Mouse (Mus musculus): ENCODE measurements around the gene Herpud1.

The Herpud1 gene

GRCm38 (mm10) chr8:94386214-94387026, at the start of gene Herpud1:
Gene Herpud1, plus strand, starts transcription at chr8:94386438.
- peak; percentile 95 for DNase-seq (ENCODE audit: low spot score)

GRCm38 (mm10) chr8:94337559-94337958, 48.7 kb upstream of the Herpud1 start:
- DNase-seq (ENCODE audit: low spot score) = no peak

GRCm38 (mm10) chr8:94340796-94341195, 45.4 kb upstream of the Herpud1 start:
- DNase-seq (ENCODE audit: low spot score) = no peak

- DNase-seq (ENCODE audit: low spot score) = no peak
Measured at GRCm38 (mm10) chr8:94342691-94343090, 43.5 kb upstream of the Herpud1 start.

- DNase-seq (ENCODE audit: low spot score) = peak; percentile 91
Measured at GRCm38 (mm10) chr8:94343290-94343689, 42.9 kb upstream of the Herpud1 start.

GRCm38 (mm10) chr8:94343778-94344320, 42.4 kb upstream of the Herpud1 start:
- no peak for DNase-seq (ENCODE audit: low spot score)

- no peak for DNase-seq (ENCODE audit: low spot score)
Measured at GRCm38 (mm10) chr8:94345657-94346056, 40.6 kb upstream of the Herpud1 start.

- DNase-seq (ENCODE audit: low spot score) = no peak
Measured at GRCm38 (mm10) chr8:94346264-94346663, 40.0 kb upstream of the Herpud1 start.

- DNase-seq (ENCODE audit: low spot score) = no peak
Measured at GRCm38 (mm10) chr8:94348425-94348824, 37.8 kb upstream of the Herpud1 start.

GRCm38 (mm10) chr8:94354069-94354531, 32.1 kb upstream of the Herpud1 start:
- no peak for DNase-seq (ENCODE audit: low spot score)

- no peak for DNase-seq (ENCODE audit: low spot score)
Measured at GRCm38 (mm10) chr8:94354571-94354970, 31.7 kb upstream of the Herpud1 start.

- DNase-seq (ENCODE audit: low spot score) = no peak
Measured at GRCm38 (mm10) chr8:94357220-94357619, 29.0 kb upstream of the Herpud1 start.

- peak; percentile 83 for DNase-seq (ENCODE audit: low spot score)
Measured at GRCm38 (mm10) chr8:94358541-94358940, 27.7 kb upstream of the Herpud1 start.

GRCm38 (mm10) chr8:94361774-94362431, 24.3 kb upstream of the Herpud1 start:
- no peak for DNase-seq (ENCODE audit: low spot score)

- peak; percentile 57 for DNase-seq (ENCODE audit: low spot score)
Measured at GRCm38 (mm10) chr8:94362607-94363239, 23.5 kb upstream of the Herpud1 start.

- DNase-seq (ENCODE audit: low spot score) = peak; percentile 77
Measured at GRCm38 (mm10) chr8:94363288-94363688, 22.9 kb upstream of the Herpud1 start.

GRCm38 (mm10) chr8:94363906-94364305, 22.3 kb upstream of the Herpud1 start:
- DNase-seq (ENCODE audit: low spot score) = no peak

GRCm38 (mm10) chr8:94364686-94365312, 21.4 kb upstream of the Herpud1 start:
- DNase-seq (ENCODE audit: low spot score) = no peak

- no peak for DNase-seq (ENCODE audit: low spot score)
Measured at GRCm38 (mm10) chr8:94365410-94365981, 20.7 kb upstream of the Herpud1 start.

GRCm38 (mm10) chr8:94370839-94371238, 15.4 kb upstream of the Herpud1 start:
- DNase-seq (ENCODE audit: low spot score) = no peak

- DNase-seq (ENCODE audit: low spot score) = no peak
Measured at GRCm38 (mm10) chr8:94372955-94373599, 13.2 kb upstream of the Herpud1 start.
